Mouse (Mus musculus): ENCODE measurements around the gene Olfr1446.

DNA sequence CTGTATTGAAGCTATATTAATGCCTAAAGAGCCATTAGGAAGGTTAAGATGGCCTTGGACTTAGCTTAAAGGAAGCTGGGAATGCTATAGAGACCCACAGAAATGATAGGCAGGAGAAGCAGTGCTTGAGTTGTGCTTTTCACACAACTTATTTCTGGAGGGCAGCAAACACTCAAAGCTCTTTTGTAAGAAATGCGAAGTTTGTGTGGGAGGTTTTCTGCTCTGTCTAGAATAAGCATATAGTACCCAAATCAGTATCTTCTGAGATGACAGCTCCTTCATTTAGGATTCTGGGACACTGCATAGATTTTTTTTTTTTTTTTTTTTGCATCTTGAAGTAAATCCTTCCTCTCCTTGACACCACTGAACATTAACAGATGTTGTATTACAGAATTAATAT lies 54.8 kb downstream of the Olfr1446 start:
- TF ChIP-seq POLR2A (IDR thresholded peaks at IDR 0.05; ENCODE audit: borderline replicate concordance, control insufficient read depth, low read depth, low read length) (no peak), CTCF (IDR thresholded peaks at IDR 0.05; ENCODE audit: control insufficient read depth, insufficient read depth, low read length) (no peak)

Data from bone marrow, adult 2 months (tissue).